Mouse (Mus musculus): Measurements from ENCODE around the gene Il11. TPM values are rescaled to one million over a fixed set of nuclear protein-coding genes. Genes with fewer than 3 reads are reported as not detected.
A peak's percentile ranks its signal among the peaks of the same experiment; 100 is the strongest.

Il11 gene
- total RNA-seq, 2 experiments from 2014 or later, result not detected

DNA sequence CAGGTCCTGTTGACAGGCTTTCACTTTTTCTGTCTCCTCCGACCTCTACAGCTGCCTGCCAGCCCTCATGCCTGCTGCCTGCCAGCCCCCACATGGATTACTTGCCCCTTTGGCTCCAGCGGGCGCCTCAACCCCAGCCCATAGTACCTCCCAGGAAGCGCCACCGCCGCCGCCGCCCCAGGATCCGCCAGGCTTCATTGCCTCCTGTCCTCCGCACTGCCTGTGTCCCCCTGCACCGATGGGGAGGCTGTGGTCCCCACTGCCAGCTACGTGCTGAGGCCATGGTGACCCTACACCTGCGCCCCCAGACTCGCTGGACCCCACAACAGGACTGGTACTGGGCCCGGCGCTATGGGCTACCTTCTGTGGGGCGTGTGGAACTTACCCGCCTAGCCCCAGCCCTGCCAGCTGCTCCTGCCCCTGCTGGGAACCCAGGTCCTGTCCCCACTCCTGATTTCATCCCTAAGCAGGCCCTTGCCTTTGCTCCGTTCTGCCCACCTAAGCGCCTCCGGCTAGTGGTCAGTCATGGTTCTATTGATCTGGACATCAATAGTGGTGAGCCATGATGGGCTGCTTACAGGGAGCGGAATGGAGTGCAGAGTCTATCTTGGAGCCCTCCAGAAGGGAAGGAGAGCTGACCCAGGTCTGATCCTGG is 36.2 kb downstream of the Il11 start:
- ATAC-seq (replicated peaks; ENCODE audit: poor library complexity, severe bottlenecking), result no peak

DNA sequence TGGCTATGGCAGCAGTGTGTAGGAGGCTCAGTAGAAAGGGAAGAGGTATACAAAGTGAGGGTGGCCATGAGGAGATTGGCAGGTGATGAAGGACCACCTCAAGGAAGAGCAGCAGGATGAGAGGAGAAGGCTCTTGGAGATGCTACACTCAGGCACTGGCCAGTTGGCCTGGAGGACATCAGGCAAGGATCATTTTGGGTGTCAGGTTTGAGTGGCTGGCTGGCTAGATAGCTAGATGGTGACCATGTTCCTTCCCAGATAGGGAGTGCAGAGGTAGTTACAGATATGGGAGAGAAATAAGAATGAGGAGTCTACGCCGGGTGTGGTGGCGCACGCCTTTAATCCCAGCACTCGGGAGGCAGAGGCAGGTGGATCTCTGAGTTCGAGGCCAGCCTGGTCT is 37.8 kb downstream of the Il11 start:
- ATAC-seq (replicated peaks; ENCODE audit: poor library complexity, severe bottlenecking), result no peak

DNA sequence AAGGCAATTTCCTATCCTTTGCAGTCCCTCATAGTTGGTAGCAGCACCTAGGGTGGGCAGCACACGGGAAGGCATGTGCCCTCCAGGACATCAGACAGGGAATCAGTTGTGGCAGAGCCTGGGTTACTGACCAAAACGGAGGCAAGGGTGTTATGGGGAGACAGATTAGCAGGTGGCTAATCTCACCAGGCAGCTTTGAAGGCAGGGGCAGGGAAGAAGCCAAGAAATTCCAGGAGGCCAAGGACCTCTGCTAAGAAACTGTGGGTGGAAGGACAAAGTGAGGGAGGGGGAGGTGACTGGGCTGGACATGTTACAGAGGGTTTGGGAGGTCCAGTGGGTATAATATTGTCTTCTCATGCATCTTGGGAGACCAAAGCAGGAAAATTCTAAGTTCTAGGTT is 39.3 kb downstream of the Il11 start:
- no peak for ATAC-seq (replicated peaks; ENCODE audit: poor library complexity, severe bottlenecking)

DNA sequence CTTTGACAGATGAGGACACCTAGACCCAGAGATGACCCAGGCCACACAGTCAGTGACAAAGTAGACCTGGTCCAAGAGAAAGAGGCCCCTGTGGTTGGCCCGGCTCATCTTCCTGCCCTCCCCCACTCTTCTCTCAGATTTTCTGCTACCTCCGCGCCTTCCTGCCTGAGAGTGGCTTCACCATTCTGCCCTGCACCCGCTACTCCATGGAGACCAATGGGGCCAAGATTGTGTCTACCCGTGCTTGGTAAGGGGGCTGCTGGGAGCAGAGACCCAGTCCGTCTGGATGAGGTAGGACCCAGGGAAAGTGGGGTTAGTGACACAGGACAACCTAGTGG is 40.2 kb downstream of the Il11 start:
- ATAC-seq (replicated peaks; ENCODE audit: poor library complexity, severe bottlenecking), result no peak

DNA sequence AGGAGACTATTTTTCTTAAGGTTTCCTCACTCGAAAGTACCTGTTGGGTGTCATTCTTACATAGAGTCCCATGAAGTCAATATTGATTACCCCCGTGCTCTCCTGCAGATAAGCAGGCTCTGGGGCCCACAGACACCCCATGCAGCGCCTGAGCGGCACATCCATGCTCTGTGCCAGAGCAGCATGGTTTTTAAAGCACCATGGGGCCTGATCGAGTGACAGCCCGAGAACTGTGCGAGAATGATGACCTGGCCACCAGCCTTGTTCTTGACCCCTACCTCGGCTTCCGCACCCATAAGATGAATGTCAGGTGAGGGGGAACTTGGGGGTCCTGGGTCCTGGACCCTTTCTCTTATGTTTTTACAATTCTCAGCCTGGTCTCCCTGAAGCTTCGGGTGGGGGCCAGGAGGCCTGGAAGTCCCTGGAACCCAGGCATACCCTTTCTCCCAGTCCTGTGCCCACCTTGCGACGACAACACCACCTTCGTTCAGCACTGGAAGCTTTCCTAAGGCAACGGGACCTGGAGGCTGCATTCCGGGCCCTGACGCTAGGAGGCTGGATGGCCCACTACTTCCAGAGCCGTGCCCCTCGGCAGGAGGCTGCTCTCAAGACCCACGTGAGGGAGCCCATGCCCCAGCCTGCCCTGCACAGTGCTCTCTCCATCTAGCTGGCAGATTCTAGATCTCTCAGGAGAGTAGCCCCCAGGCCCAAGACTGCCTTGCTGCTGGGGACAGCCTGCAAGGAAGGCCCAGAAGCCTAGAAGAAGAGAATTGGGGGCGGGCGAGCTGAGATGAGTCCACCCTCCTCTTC is 40.8 kb downstream of the Il11 start:
- no peak for ATAC-seq (replicated peaks; ENCODE audit: poor library complexity, severe bottlenecking)

DNA sequence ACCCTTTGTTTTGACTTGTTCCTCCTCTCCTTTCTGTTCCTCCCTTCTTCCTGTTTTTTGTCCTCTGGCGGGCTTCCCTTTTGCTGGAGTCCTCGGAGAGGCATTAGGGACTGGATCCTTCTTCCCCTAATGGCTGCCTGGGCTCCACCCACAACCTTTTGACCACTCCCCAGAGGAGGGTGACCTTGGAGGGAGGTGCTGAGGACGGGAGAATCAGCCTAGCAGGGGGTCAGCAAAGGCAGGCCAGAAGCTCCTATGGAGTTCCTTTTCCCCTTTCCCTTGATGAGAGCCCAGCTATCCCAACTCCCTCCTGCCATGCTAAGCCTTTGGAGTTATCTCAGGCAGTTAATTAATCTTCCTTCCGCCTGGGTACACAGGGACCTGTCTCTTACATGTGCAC is 41.5 kb downstream of the Il11 start:
- ATAC-seq (replicated peaks; ENCODE audit: poor library complexity, severe bottlenecking), result peak; percentile 64

DNA sequence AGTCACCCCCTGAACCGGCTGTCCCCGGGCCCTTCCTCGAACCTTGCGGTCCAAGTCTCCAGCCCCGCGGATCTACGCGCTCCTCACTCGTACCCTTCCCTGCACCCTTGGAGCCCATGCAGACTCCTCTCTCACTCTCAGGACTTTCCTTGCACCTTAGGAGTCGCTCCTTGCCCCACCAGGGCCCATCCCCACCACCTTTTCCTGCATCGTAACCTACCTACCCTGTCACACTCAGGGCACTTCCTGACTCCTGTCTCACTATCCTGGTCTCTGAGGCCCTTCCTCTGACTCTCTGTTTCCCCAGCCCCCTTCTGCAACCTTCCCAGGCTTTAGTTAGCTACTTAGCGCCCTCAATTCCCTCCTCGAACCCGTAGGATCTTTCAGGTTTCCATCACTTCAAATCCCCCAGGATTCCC is 42.3 kb downstream of the Il11 start:
- ATAC-seq (replicated peaks; ENCODE audit: poor library complexity, severe bottlenecking), result no peak

DNA sequence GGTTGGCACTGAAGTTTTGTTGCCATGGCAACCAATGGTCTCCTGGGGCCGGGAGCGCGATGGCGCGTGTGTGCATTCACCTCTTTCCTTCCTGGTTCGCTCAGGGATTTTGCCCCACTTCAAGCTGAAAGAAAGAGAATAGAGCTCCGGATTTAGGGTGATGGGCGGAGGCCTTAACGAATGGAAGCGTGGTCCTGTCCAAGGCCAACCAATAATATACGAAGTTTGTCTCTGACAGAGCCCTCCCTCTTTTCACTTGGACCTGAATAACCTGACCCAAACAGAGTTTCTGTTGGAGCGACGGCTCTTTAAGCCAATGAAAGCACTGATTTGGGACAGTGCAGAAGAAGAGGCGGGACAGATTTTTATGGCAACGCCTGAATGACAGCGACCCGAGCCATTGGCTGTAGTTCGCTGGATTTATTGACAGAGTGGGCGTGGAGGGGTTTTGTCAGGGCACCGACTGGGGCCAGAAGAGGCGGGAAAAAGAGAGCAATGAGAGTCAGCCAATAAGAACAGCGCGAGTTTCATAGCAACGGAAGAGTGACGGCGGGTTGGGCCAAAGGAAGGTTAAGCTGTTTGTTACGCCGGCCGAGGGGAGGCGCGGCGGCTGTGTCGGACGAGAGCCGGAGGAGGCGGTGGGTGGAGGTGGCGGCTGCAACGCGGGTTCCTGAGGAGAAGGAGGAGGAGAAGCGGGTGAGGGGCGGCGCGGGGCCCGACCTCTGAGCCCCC is 42.9 kb downstream of the Il11 start, which contains the start of gene Kmt5c:
Gene Kmt5c (plus strand): TSS at position 572 of the 732 bp plus-strand sequence.
- ATAC-seq (replicated peaks; ENCODE audit: poor library complexity, severe bottlenecking), result peak; percentile 82

DNA sequence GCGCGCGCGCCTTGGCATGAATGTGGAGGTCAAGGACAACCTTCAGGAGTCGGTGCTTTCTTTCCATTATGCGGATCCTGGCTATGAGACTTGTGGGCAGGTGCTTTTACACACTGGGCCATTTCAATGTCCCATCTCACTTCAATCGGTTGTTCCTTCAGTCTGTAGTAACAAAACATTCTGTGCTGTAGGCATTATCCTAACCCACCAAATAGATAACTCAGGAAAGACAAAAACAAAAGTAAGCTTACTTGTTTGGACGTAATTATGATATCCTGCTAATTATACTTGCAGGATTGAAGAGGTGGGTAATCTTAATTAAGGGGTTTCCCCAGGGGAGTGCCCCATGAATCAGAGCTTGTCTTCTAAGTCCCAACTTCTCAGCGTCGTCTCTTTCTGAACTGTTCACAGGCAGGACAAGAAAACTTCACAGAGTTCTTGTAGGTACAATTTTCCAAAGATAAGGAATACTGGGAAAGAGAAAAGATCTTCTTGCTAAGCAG is 43.6 kb downstream of the Il11 start:
- ATAC-seq (replicated peaks; ENCODE audit: poor library complexity, severe bottlenecking), result no peak

DNA sequence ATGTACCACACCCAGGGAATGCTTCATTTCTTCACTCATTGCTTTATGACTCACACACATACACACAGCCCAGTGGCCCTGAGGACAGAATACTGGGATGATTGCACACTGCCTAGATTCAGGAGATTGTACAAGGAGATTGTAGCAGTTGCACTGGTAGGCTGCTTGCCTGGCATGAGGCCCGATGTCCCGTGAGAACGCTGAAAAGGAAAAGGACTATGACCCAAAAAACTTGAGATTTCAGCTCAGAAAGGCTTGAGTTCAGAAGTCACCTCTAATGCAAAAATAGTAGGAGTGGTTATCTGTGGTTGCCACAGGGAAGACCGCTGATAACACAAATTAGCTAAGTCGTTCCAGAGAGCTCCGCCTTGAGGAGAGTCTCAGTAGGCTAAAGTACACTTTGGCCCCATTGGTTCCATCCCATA is 49.7 kb downstream of the Il11 start:
- no peak for ATAC-seq (replicated peaks; ENCODE audit: poor library complexity, severe bottlenecking)

DNA sequence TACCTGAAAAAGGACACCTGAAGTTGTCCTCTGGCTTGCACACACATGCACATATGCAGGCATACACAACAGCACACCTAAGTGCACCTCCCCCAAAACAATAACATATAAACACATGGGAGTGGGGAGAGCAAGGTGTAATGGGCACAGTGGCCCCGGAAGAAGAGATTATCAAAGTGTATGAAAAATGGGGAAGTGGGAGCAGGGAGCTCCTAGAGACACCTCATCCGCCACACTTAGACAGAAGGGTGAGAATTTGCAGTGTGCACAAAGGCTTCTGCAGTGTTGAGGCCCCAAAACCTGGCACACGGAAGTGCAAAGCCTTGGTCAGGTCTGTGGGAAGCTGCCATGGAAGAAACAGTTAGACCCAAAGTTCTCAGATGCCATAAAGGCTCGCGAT is 51.6 kb downstream of the Il11 start:
- ATAC-seq (replicated peaks; ENCODE audit: poor library complexity, severe bottlenecking), result peak; percentile 80

DNA sequence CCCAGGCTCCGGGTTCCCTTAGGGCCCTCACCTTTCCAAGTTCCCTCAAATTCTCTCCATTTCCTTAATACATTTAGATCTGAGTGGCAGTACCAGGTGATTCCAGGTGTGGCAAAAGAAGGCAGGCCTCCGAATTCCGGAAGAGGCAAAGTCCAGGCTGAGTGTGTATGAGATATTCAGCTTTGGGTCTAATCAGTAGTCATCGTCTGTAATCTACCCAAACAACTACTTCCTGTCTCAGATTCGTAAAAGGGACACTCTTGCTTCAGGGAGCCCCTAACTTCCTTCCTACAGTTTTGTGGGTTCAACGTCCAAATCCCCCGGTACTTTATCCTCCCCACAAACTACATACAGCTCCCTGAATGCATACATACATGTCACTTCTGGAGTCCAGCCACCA is 57.5 kb downstream of the Il11 start, which contains the start of gene Tmem150b:
Gene Tmem150b (minus strand): TSS at position 81 of the 400 bp plus-strand sequence.
- peak; percentile 55 for ATAC-seq (replicated peaks; ENCODE audit: poor library complexity, severe bottlenecking)

DNA sequence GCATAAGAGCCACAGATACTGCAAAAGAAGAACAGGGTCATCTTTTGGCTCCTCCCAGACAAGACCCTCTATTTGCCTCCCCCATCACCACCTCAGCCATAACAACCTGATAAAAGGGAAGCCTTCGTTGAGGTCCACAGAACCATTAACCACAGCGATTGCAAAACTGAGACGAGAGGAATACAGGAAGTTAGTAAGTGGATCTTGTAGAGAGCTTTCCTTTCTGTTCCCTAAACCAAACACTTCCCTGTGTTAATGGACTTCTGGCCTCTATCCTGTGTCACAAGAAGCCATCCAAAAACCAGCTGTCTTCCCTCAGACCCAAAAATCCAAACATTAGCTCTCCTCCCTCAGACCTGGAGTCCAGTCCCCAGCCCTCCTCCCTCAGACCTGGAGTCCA is 58.3 kb downstream of the Il11 start:
- peak; percentile 84 for ATAC-seq (replicated peaks; ENCODE audit: poor library complexity, severe bottlenecking)

DNA sequence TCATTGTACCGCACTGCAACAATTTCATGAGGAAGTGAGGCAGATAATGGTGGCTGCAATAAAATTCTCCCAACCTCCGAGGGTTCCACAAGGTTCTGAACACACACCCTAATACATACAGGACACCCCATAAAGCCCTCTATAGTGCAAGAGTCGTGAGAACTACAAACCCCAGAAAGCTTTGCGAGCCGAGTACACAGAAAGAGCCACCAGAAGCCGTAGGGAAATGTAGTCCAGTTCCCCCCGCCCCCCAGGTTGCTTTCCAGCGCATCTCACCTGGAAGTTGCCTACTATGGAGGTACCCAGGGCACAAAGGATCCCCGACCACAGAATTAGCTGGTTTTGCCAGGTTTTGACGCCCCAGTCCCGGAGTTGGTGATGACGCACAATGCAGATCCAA is 59.2 kb downstream of the Il11 start:
- ATAC-seq (replicated peaks; ENCODE audit: poor library complexity, severe bottlenecking), result peak; percentile 26

Other genes starting within 250 kb of the Il11 start
- gene Syt5, start 235.3 kb downstream of the Il11 start, total RNA-seq (2014; fragmentation: Nextera tagmentation), result not detected in 2 replicates
- not detected in 2 replicates for gene Syt5, start 235.3 kb downstream of the Il11 start, total RNA-seq (2017)
- gene Ptprh, start 178.8 kb downstream of the Il11 start, total RNA-seq (2014; fragmentation: Nextera tagmentation), result not detected in 2 replicates
- not detected in 2 replicates for gene Ptprh, start 178.8 kb downstream of the Il11 start, total RNA-seq (2017)
- 24.5 and 28.0 TPM in 2 replicates for gene Tmem86b, start 151.4 kb downstream of the Il11 start, total RNA-seq (2014; fragmentation: Nextera tagmentation)
- 17.5 and 26.2 TPM in 2 replicates for gene Tmem86b, start 151.4 kb downstream of the Il11 start, total RNA-seq (2017)
- 134 and 148 TPM in 2 replicates for gene Ppp6r1, start 123.8 kb downstream of the Il11 start, total RNA-seq (2014; fragmentation: Nextera tagmentation)
- gene Ppp6r1, start 123.8 kb downstream of the Il11 start, total RNA-seq (2017), result 142 and 146 TPM in 2 replicates
- gene Hspbp1, start 97.8 kb downstream of the Il11 start, total RNA-seq (2014; fragmentation: Nextera tagmentation), result 29.3 and 30.7 TPM in 2 replicates
- gene Hspbp1, start 97.8 kb downstream of the Il11 start, total RNA-seq (2017), result 21.9 and 23.7 TPM in 2 replicates
- gene Brsk1, start 92.3 kb downstream of the Il11 start, total RNA-seq (2014; fragmentation: Nextera tagmentation), result not detected in 2 replicates
- not detected in 2 replicates for gene Brsk1, start 92.3 kb downstream of the Il11 start, total RNA-seq (2017)
- 32.7 and 33.4 TPM in 2 replicates for gene Tmem150b, start 57.6 kb downstream of the Il11 start, total RNA-seq (2014; fragmentation: Nextera tagmentation)
- gene Tmem150b, start 57.6 kb downstream of the Il11 start, total RNA-seq (2017), result 13.5 and 18.5 TPM in 2 replicates
- 62.7 and 107 TPM in 2 replicates for gene Kmt5c, start 42.7 kb downstream of the Il11 start, total RNA-seq (2014; fragmentation: Nextera tagmentation)
- 58.5 and 74.7 TPM in 2 replicates for gene Kmt5c, start 42.7 kb downstream of the Il11 start, total RNA-seq (2017)
- 50.3 and 69.2 TPM in 2 replicates for gene Cox6b2, start 29.8 kb downstream of the Il11 start, total RNA-seq (2014; fragmentation: Nextera tagmentation)
- 28.9 and 30.7 TPM in 2 replicates for gene Cox6b2, start 29.8 kb downstream of the Il11 start, total RNA-seq (2017)
- not detected in 2 replicates for gene Fam71e2, start 11.6 kb downstream of the Il11 start, total RNA-seq (2014; fragmentation: Nextera tagmentation)
- gene Fam71e2, start 11.6 kb downstream of the Il11 start, total RNA-seq (2017), result not detected in 2 replicates
- gene Tmem190, start 78 bp upstream of the Il11 start, total RNA-seq (2014; fragmentation: Nextera tagmentation), result not detected in 2 replicates
- not detected in 2 replicates for gene Tmem190, start 78 bp upstream of the Il11 start, total RNA-seq (2017)
- gene Tmem238, start 6.8 kb upstream of the Il11 start, total RNA-seq (2014; fragmentation: Nextera tagmentation), result 3.2 and 6.2 TPM in 2 replicates
- gene Tmem238, start 6.8 kb upstream of the Il11 start, total RNA-seq (2017), result 4.6 and 7.6 TPM in 2 replicates
- 1,827 and 2,944 TPM in 2 replicates for gene Rpl28, start 10.0 kb upstream of the Il11 start, total RNA-seq (2014; fragmentation: Nextera tagmentation)
- gene Rpl28, start 10.0 kb upstream of the Il11 start, total RNA-seq (2017), result 828 and 1,139 TPM in 2 replicates
- 236 and 240 TPM in 2 replicates for gene Ube2s, start 29.7 kb upstream of the Il11 start, total RNA-seq (2014; fragmentation: Nextera tagmentation)
- gene Ube2s, start 29.7 kb upstream of the Il11 start, total RNA-seq (2017), result 230 and 245 TPM in 2 replicates
- not detected in 2 replicates for gene Shisa7, start 61.8 kb upstream of the Il11 start, total RNA-seq (2014; fragmentation: Nextera tagmentation)
- gene Shisa7, start 61.8 kb upstream of the Il11 start, total RNA-seq (2017), result not detected in 2 replicates
- 11.8 and 13.2 TPM in 2 replicates for gene Isoc2b, start 87.4 kb upstream of the Il11 start, total RNA-seq (2014; fragmentation: Nextera tagmentation)
- gene Isoc2b, start 87.4 kb upstream of the Il11 start, total RNA-seq (2017), result 43.0 and 72.6 TPM in 2 replicates
- gene Isoc2a, start 94.3 kb upstream of the Il11 start, total RNA-seq (2014; fragmentation: Nextera tagmentation), result 5.3 and 7.9 TPM in 2 replicates
- gene Isoc2a, start 94.3 kb upstream of the Il11 start, total RNA-seq (2017), result 7.9 and 10.7 TPM in 2 replicates
- not detected in 2 replicates for gene Gm36210, start 123.7 kb upstream of the Il11 start, total RNA-seq (2014; fragmentation: Nextera tagmentation)
- gene Gm36210, start 123.7 kb upstream of the Il11 start, total RNA-seq (2017), result not detected in 2 replicates
- gene Zfp628, start 132.4 kb upstream of the Il11 start, total RNA-seq (2014; fragmentation: Nextera tagmentation), result 4.6 and 7.7 TPM in 2 replicates
- gene Zfp628, start 132.4 kb upstream of the Il11 start, total RNA-seq (2017), result 1.0 and 1.2 TPM in 2 replicates
- gene Nat14, start 139.2 kb upstream of the Il11 start, total RNA-seq (2014; fragmentation: Nextera tagmentation), result 1.4 TPM in 1 of 2 replicates, not detected in the other
- gene Nat14, start 139.2 kb upstream of the Il11 start, total RNA-seq (2017), result not detected in 2 replicates
- not detected in 2 replicates for gene Ssc5d, start 142.9 kb upstream of the Il11 start, total RNA-seq (2014; fragmentation: Nextera tagmentation)
- gene Ssc5d, start 142.9 kb upstream of the Il11 start, total RNA-seq (2017), result 0.05 TPM in 1 of 2 replicates, not detected in the other
- gene Sbk2, start 181.5 kb upstream of the Il11 start, total RNA-seq (2014; fragmentation: Nextera tagmentation), result not detected in 2 replicates
- gene Sbk2, start 181.5 kb upstream of the Il11 start, total RNA-seq (2017), result not detected in 2 replicates
- not detected in 2 replicates for gene Sbk3, start 188.3 kb upstream of the Il11 start, total RNA-seq (2014; fragmentation: Nextera tagmentation)
- gene Sbk3, start 188.3 kb upstream of the Il11 start, total RNA-seq (2017), result not detected in 2 replicates
- 10.0 and 14.1 TPM in 2 replicates for gene Zfp579, start 213.3 kb upstream of the Il11 start, total RNA-seq (2014; fragmentation: Nextera tagmentation)
- 2.3 and 11.2 TPM in 2 replicates for gene Zfp579, start 213.3 kb upstream of the Il11 start, total RNA-seq (2017)
- 23.3 and 30.7 TPM in 2 replicates for gene Zfp524, start 231.6 kb upstream of the Il11 start, total RNA-seq (2014; fragmentation: Nextera tagmentation)
- 8.5 and 9.3 TPM in 2 replicates for gene Zfp524, start 231.6 kb upstream of the Il11 start, total RNA-seq (2017)
- 27.4 and 33.9 TPM in 2 replicates for gene Fiz1, start 231.8 kb upstream of the Il11 start, total RNA-seq (2014; fragmentation: Nextera tagmentation)
- 15.6 and 23.4 TPM in 2 replicates for gene Fiz1, start 231.8 kb upstream of the Il11 start, total RNA-seq (2017)
- gene Gm44973, start 232.6 kb upstream of the Il11 start, total RNA-seq (2014; fragmentation: Nextera tagmentation), result not detected in 2 replicates
- 7.5 TPM in 1 of 2 replicates, not detected in the other for gene Gm44973, start 232.6 kb upstream of the Il11 start, total RNA-seq (2017)
- gene Zfp865, start 237.5 kb upstream of the Il11 start, total RNA-seq (2014; fragmentation: Nextera tagmentation), result 15.2 and 18.2 TPM in 2 replicates
- gene Zfp865, start 237.5 kb upstream of the Il11 start, total RNA-seq (2017), result 8.4 and 11.2 TPM in 2 replicates
- gene Ccdc106, start 237.7 kb upstream of the Il11 start, total RNA-seq (2014; fragmentation: Nextera tagmentation), result 1.8 TPM in 1 of 2 replicates, not detected in the other
- not detected in 2 replicates for gene Ccdc106, start 237.7 kb upstream of the Il11 start, total RNA-seq (2017)

Measured in granulocyte monocyte progenitor cell, adult 5-6 weeks (primary cell).